Mouse (Mus musculus): ENCODE data around the gene Flywch1. TPM values are rescaled to one million over a fixed set of nuclear protein-coding genes. Genes with fewer than 3 reads are reported as not detected.
A peak's percentile ranks its signal among the peaks of the same experiment; 100 is the strongest.

Flywch1 gene
- total and polyA plus RNA-seq, 3 experiments = 25.9 to 40.1 (median 39.4) TPM

- Histone ChIP-seq H3K27me3 (ENCODE audit: control insufficient read depth, insufficient read depth, low read length) (no peaks in the 10 kb centered on the region), H3K4me3 (0 out of 2 replicates have a peak overlapping the region, but pooled peaks have one; percentile 5), H3K4me1 (ENCODE audit: control insufficient read depth, insufficient read depth, low read length) (peaks cover 9% of the 10 kb centered on the region), H3K9ac (ENCODE audit: low read depth, low read length) (peak overlapping the region; percentile 51), H3K79me2 (replicated peaks; ENCODE audit: control insufficient read depth, insufficient read depth, low read length) (peaks cover 3% of the 10 kb centered on the region; the same call in 1 of the 2 replicates), H3K27ac (no peak overlapping the region), H3K36me3 (ENCODE audit: control insufficient read depth, insufficient read depth, low read length) (peaks cover 50% of the 10 kb centered on the region)
- 22% methylated on average over 25 of the region's 25 CpGs for WGBS
- intact Hi-C loops (cut with DNase I) = loop anchor here (2.0 kb wide), 2 partner anchors 36 to 58 kb away; partner anchors contain the start of gene Flywch1
- DNase-seq = peak; percentile 53 to 67
- TF ChIP-seq EP300 (IDR thresholded peaks at IDR 0.05; ENCODE audit: insufficient read depth, low read depth, low read length) (no peak), CTCF (IDR thresholded peaks at IDR 0.05) (peak; percentile 73)
Measured at GRCm38 (mm10) chr17:23806867-23807266, 35.5 kb upstream of the Flywch1 start.

GRCm38 (mm10) chr17:23804426-23805085 lies 33.2 kb upstream of the Flywch1 start:
- peak overlapping the region; percentile 90; the same call in 1 of the 2 replicates for H3K27ac ChIP-seq
- under 1% methylated on average over 8 of the region's 8 CpGs for WGBS
- peaks cover 3% of the 10 kb centered on the region; the same call in 1 of the 2 replicates for H3K79me2 ChIP-seq (replicated peaks; ENCODE audit: control insufficient read depth, insufficient read depth, low read length)
- intact Hi-C loops (cut with DNase I) = no loop called here
- peak overlapping the region; percentile 34 for H3K9ac ChIP-seq (ENCODE audit: low read depth, low read length)
- TF ChIP-seq EP300 (IDR thresholded peaks at IDR 0.05; ENCODE audit: insufficient read depth, low read depth, low read length) = no peak
- TF ChIP-seq CTCF (IDR thresholded peaks at IDR 0.05) = no peak
- no peak for TF ChIP-seq POLR2A (IDR thresholded peaks at IDR 0.05; ENCODE audit: insufficient read depth, low read depth, low read length)
- H3K4me3 ChIP-seq = peak overlapping the region; percentile 86
- peaks cover 9% of the 10 kb centered on the region for H3K4me1 ChIP-seq (ENCODE audit: control insufficient read depth, insufficient read depth, low read length)
- H3K36me3 ChIP-seq (ENCODE audit: control insufficient read depth, insufficient read depth, low read length) = peaks cover 35% of the 10 kb centered on the region
- no peaks in the 10 kb centered on the region for H3K27me3 ChIP-seq (ENCODE audit: control insufficient read depth, insufficient read depth, low read length)
- DNase-seq = no peak

- no peak for TF ChIP-seq POLR2A (IDR thresholded peaks at IDR 0.05; ENCODE audit: insufficient read depth, low read depth, low read length)
- no peak for TF ChIP-seq EP300 (IDR thresholded peaks at IDR 0.05; ENCODE audit: insufficient read depth, low read depth, low read length)
- no peak for TF ChIP-seq CTCF (IDR thresholded peaks at IDR 0.05)
- Histone ChIP-seq H3K27ac (peak overlapping the region; percentile 90), H3K27me3 (ENCODE audit: control insufficient read depth, insufficient read depth, low read length) (no peaks in the 10 kb centered on the region), H3K36me3 (ENCODE audit: control insufficient read depth, insufficient read depth, low read length) (peaks cover 25% of the 10 kb centered on the region), H3K79me2 (replicated peaks; ENCODE audit: control insufficient read depth, insufficient read depth, low read length) (peaks cover 3% of the 10 kb centered on the region; the same call in 1 of the 2 replicates), H3K9ac (ENCODE audit: low read depth, low read length) (peak overlapping the region; percentile 88), H3K4me3 (peak overlapping the region; percentile 86), H3K4me1 (ENCODE audit: control insufficient read depth, insufficient read depth, low read length) (peaks cover 9% of the 10 kb centered on the region)
- intact Hi-C loops (cut with DNase I) = no loop called here
- DNase-seq = peak in 1 of 2 experiments; percentile 54
- under 1% methylated on average over 68 of the region's 83 CpGs for WGBS
Measured at GRCm38 (mm10) chr17:23803366-23804041, 32.1 kb upstream of the Flywch1 start.

DNA sequence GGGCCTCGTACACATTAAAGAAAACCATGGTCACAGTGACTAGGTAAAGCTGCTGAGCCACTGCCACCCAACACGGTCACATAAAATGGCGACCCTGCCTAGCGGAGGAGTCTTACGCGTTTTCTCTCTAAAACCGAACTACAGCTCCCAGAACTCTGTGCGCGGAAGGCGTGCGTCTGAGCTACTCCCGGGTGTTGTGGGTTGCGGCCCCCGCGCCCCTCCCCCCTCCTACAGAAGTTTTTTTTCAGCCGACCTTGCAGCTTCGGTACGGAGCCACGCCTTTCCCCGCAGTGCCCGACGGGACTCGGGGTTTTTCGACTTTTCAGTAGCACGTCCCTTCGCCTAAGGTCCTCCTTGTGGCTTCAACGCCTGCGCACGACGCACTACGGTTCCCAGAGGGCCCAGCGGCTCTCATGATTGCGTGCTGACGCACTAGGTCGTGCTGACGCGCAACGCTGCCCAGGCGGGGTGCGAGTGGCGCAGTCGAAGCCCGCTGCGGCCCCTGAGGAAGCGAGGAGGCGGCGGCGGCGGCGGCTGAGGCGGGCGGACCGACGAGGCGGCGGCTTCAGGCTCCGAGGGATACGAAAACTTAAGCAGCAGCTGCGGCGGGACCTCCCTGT lies 31.5 kb upstream of the Flywch1 start:
- Histone ChIP-seq H3K27me3 (ENCODE audit: control insufficient read depth, insufficient read depth, low read length) (no peaks in the 10 kb centered on the region), H3K79me2 (replicated peaks; ENCODE audit: control insufficient read depth, insufficient read depth, low read length) (peaks cover 3% of the 10 kb centered on the region; the same call in 1 of the 2 replicates), H3K4me1 (ENCODE audit: control insufficient read depth, insufficient read depth, low read length) (peaks cover 9% of the 10 kb centered on the region), H3K36me3 (ENCODE audit: control insufficient read depth, insufficient read depth, low read length) (peaks cover 21% of the 10 kb centered on the region), H3K27ac (peak overlapping the region; percentile 90), H3K4me3 (peak overlapping the region; percentile 86), H3K9ac (ENCODE audit: low read depth, low read length) (peak overlapping the region; percentile 88)
- intact Hi-C loops (cut with DNase I) = loop anchor here (1.0 kb wide), 1 partner anchor 26 kb away; the partner anchor contains the start of gene Elob
- WGBS = under 1% methylated on average over 60 of the region's 60 CpGs
- peak; percentile 95 to 99 for DNase-seq
- peak; percentile 90 for TF ChIP-seq POLR2A (IDR thresholded peaks at IDR 0.05; ENCODE audit: insufficient read depth, low read depth, low read length)
- TF ChIP-seq CTCF (IDR thresholded peaks at IDR 0.05) = no peak
- TF ChIP-seq EP300 (IDR thresholded peaks at IDR 0.05; ENCODE audit: insufficient read depth, low read depth, low read length) = peak; percentile 84

GRCm38 (mm10) chr17:23801627-23802026 lies 30.2 kb upstream of the Flywch1 start:
- TF ChIP-seq CTCF (IDR thresholded peaks at IDR 0.05) (no peak), POLR2A (IDR thresholded peaks at IDR 0.05; ENCODE audit: insufficient read depth, low read depth, low read length) (no peak), EP300 (IDR thresholded peaks at IDR 0.05; ENCODE audit: insufficient read depth, low read depth, low read length) (no peak)
- intact Hi-C loops (cut with DNase I) = loop anchor here (1.0 to 2.0 kb wide), 2 partner anchors 28 to 131 kb away; partner anchors contain the start of gene Elob
- Histone ChIP-seq H3K27me3 (ENCODE audit: control insufficient read depth, insufficient read depth, low read length) (no peaks in the 10 kb centered on the region), H3K4me1 (ENCODE audit: control insufficient read depth, insufficient read depth, low read length) (peaks cover 7% of the 10 kb centered on the region; the same call in 1 of the 2 replicates), H3K9ac (ENCODE audit: low read depth, low read length) (no peak overlapping the region), H3K36me3 (ENCODE audit: control insufficient read depth, insufficient read depth, low read length) (peaks cover 14% of the 10 kb centered on the region), H3K4me3 (no peak overlapping the region), H3K27ac (no peak overlapping the region), H3K79me2 (replicated peaks; ENCODE audit: control insufficient read depth, insufficient read depth, low read length) (peaks cover 3% of the 10 kb centered on the region; the same call in 1 of the 2 replicates)
- 97% methylated on average over 10 of the region's 10 CpGs for WGBS
- no peak for DNase-seq

Measured in heart, adult 2 months (tissue).